Mouse (Mus musculus) hindbrain, embryonic 16.5 days (tissue): ENCODE measurements around the gene Hist1h3d. TPM values are rescaled to one million over a fixed set of nuclear protein-coding genes. Genes with fewer than 3 reads are reported as not detected.
"Not testable (repeated sequence)": the region's sequence is repeated elsewhere in the genome, so short reads cannot be mapped to it uniquely, and the experiment has no call there.

Experiments
- ATAC-seq: fragments of 200-750 bp; cut with Nextera tagmentation; 2 replicates; pipeline ENCODE4 v1.8.0; 2017; ENCODE audit warnings: moderate TSS enrichment, moderate library complexity
- H3K27ac ChIP-seq: fragments of 300-500 bp; sonication (generic); 2 replicates; pipeline ENCODE4 v1.5.1; 2014; ENCODE audit warnings: low read depth, mild to moderate bottlenecking, control low read depth, low read length, moderate library complexity
- H3K27me3 ChIP-seq: fragments of 300-500 bp; sonication (generic); replicated peaks from 2 replicates; pipeline ENCODE4 v1.6.1; 2014; ENCODE audit warnings: low read length; ENCODE audit not compliant: control insufficient read depth, insufficient read depth
- H3K36me3 ChIP-seq: fragments of 300-500 bp; sonication (generic); 2 replicates; pipeline ENCODE4 v1.6.1; 2014; ENCODE audit warnings: mild to moderate bottlenecking, low read length, moderate library complexity, mixed read lengths; ENCODE audit not compliant: control insufficient read depth, insufficient read depth
- H3K4me1 ChIP-seq: fragments of 300-500 bp; sonication (generic); 2 replicates; pipeline ENCODE4 v1.6.1; 2014; ENCODE audit warnings: low read depth, low read length; ENCODE audit not compliant: control insufficient read depth, insufficient read depth
- H3K4me2 ChIP-seq: fragments of 300-500 bp; sonication (generic); 2 replicates; pipeline ENCODE4 v1.6.1; 2014; ENCODE audit warnings: mild to moderate bottlenecking, low read length, control low read depth, moderate library complexity
- H3K4me3 ChIP-seq: fragments of 300-500 bp; sonication (generic); 2 replicates; pipeline ENCODE4 v1.5.1; 2014; ENCODE audit warnings: mild to moderate bottlenecking, low read length, control low read depth, moderate library complexity
- H3K9ac ChIP-seq: fragments of 300-500 bp; sonication (generic); 2 replicates; pipeline ENCODE4 v1.6.1; 2014; ENCODE audit warnings: low read depth, mild to moderate bottlenecking, control low read depth, low read length, moderate library complexity
- H3K9me3 ChIP-seq: fragments of 300-500 bp; sonication (generic); 2 replicates; pipeline ENCODE4 v1.6.1; 2014; ENCODE audit warnings: mild to moderate bottlenecking, low read length, moderate library complexity; ENCODE audit not compliant: control insufficient read depth
- WGBS: fragments of 180-500 bp; shearing (Covaris S2); extraction: QIAGEN DNeasy Blood & Tissue Kit; methylation state at CpG from one replicate; pipeline ENCODE4 v1.1.7; 2014; 5-methylcytosine and 5-hydroxymethylcytosine counted together
- polyA plus RNA-seq: library from polyadenylated mRNA; unstranded; fragments of >200 nt; fragmentation: Nextera tagmentation; extraction: Ambion mirVana; gene quantifications from 2 replicates; pipeline ENCODE4 v1.2.1, GENCODE M21; 2015

Gene Hist1h3d
- polyA plus RNA-seq, 1 experiment from 2014 or later, result 0.85 TPM

- H3K27me3 ChIP-seq, H3K9me3 ChIP-seq, H3K36me3 ChIP-seq: not testable (repeated sequence)
- ATAC-seq, result peak; percentile 54
- Histone ChIP-seq H3K4me2 (peak within 1 kb of the TSS; percentile 63), H3K4me3 (peak within 1 kb of the TSS; percentile 48), H3K27ac (peak within 1 kb of the TSS; percentile 76), H3K4me1 (peaks cover 25% of the 10 kb centered on the region), H3K9ac (peak within 1 kb of the TSS; percentile 47)
- WGBS, result 0% methylated on average over 24 of the region's 53 CpGs
Measured at GRCm38 (mm10) chr13:23533560-23534367, 41.8 kb upstream of the Hist1h3d start, which contains the start of gene Hist1h2af. Gene Hist1h2af, plus strand, starts transcription at chr13:23533906.

- Histone ChIP-seq H3K9ac (peak overlapping the region; percentile 47), H3K4me2 (peak overlapping the region; percentile 63), H3K9me3 (no peaks in the 10 kb centered on the region), H3K4me3 (peak overlapping the region; percentile 48), H3K36me3 (no peaks in the 10 kb centered on the region), H3K27ac (peak overlapping the region; percentile 70), H3K4me1 (peaks cover 25% of the 10 kb centered on the region), H3K27me3 (no peaks in the 10 kb centered on the region)
- WGBS, result under 1% methylated on average over 15 of the region's 15 CpGs
- peak; percentile 9 for ATAC-seq
Measured at GRCm38 (mm10) chr13:23534368-23535131, 41.0 kb upstream of the Hist1h3d start.

GRCm38 (mm10) chr13:23535137-23536075 is 40.2 kb upstream of the Hist1h3d start, which contains the start of gene Hist1h3g:
Gene Hist1h3g, plus strand, starts transcription at chr13:23535422.
- peak within 1 kb of the TSS; percentile 47 for H3K9ac ChIP-seq
- peaks cover 25% of the 10 kb centered on the region for H3K4me1 ChIP-seq
- peak; percentile 94 for ATAC-seq
- peak within 1 kb of the TSS; percentile 48 for H3K4me3 ChIP-seq
- not testable (repeated sequence) for H3K36me3 ChIP-seq, H3K27me3 ChIP-seq, H3K9me3 ChIP-seq
- peak within 1 kb of the TSS; percentile 70 for H3K27ac ChIP-seq
- under 1% methylated on average over 36 of the region's 62 CpGs for WGBS
- H3K4me2 ChIP-seq, result peak within 1 kb of the TSS; percentile 63

- Histone ChIP-seq H3K4me1 (peaks cover 25% of the 10 kb centered on the region), H3K27ac (no peak overlapping the region), H3K4me3 (peak overlapping the region; percentile 1), H3K9me3 (no peaks in the 10 kb centered on the region), H3K36me3 (no peaks in the 10 kb centered on the region), H3K27me3 (no peaks in the 10 kb centered on the region), H3K4me2 (peak overlapping the region; percentile 63), H3K9ac (no peak overlapping the region)
- 19% methylated on average over 7 of the region's 7 CpGs for WGBS
- no peak for ATAC-seq
Measured at GRCm38 (mm10) chr13:23536076-23536822, 39.3 kb upstream of the Hist1h3d start.

- WGBS, result 85% methylated on average over 3 of the region's 3 CpGs
- H3K27ac ChIP-seq, result no peak overlapping the region
- no peaks in the 10 kb centered on the region for H3K36me3 ChIP-seq
- no peaks in the 10 kb centered on the region for H3K9me3 ChIP-seq
- H3K4me1 ChIP-seq, result peaks cover 20% of the 10 kb centered on the region
- no peak for ATAC-seq
- H3K9ac ChIP-seq, result no peak overlapping the region
- peak overlapping the region; percentile 25; the same call in 1 of the 2 replicates for H3K4me2 ChIP-seq
- no peaks in the 10 kb centered on the region for H3K27me3 ChIP-seq
- H3K4me3 ChIP-seq, result no peak overlapping the region
Measured at GRCm38 (mm10) chr13:23537006-23537710, 38.4 kb upstream of the Hist1h3d start.

GRCm38 (mm10) chr13:23538249-23538648 is 37.3 kb upstream of the Hist1h3d start:
- Histone ChIP-seq H3K9ac (no peak overlapping the region), H3K4me2 (no peak overlapping the region), H3K27me3 (no peaks in the 10 kb centered on the region), H3K36me3 (no peaks in the 10 kb centered on the region), H3K27ac (no peak overlapping the region), H3K4me1 (peaks cover 14% of the 10 kb centered on the region), H3K4me3 (no peak overlapping the region), H3K9me3 (no peaks in the 10 kb centered on the region)
- ATAC-seq, result no peak
- WGBS, result 79% methylated on average over 5 of the region's 5 CpGs

- H3K27ac ChIP-seq, ATAC-seq: not testable (repeated sequence)
- 89% methylated on average over 1 of the region's 1 CpGs for WGBS
Measured at GRCm38 (mm10) chr13:23539821-23540220, 35.7 kb upstream of the Hist1h3d start.

GRCm38 (mm10) chr13:23541497-23541896 is 34.1 kb upstream of the Hist1h3d start:
- no peaks in the 10 kb centered on the region for H3K9me3 ChIP-seq
- H3K4me3 ChIP-seq, result no peak overlapping the region
- no peak overlapping the region for H3K9ac ChIP-seq
- peaks cover 4% of the 10 kb centered on the region for H3K4me1 ChIP-seq
- H3K36me3 ChIP-seq, result no peaks in the 10 kb centered on the region
- H3K27ac ChIP-seq, result no peak overlapping the region
- ATAC-seq, result no peak
- 87% methylated on average over 3 of the region's 3 CpGs for WGBS
- H3K4me2 ChIP-seq, result no peak overlapping the region
- no peaks in the 10 kb centered on the region for H3K27me3 ChIP-seq

More at GRCm38 (mm10) chr13:23539821-23540220, 35.7 kb upstream of the Hist1h3d start:
- H3K36me3 ChIP-seq, H3K4me1 ChIP-seq, H3K27me3 ChIP-seq, H3K9ac ChIP-seq, H3K4me2 ChIP-seq, H3K4me3 ChIP-seq, H3K9me3 ChIP-seq: not testable (repeated sequence)
